Mouse (Mus musculus): Measurements from ENCODE around the gene Chrne.

- TF ChIP-seq POLR2A (IDR thresholded peaks at IDR 0.05; ENCODE audit: low read depth, low read length) (no peak), CTCF (IDR thresholded peaks at IDR 0.05; ENCODE audit: extremely low read depth, insufficient read length, insufficient replicate concordance, low read depth, low read length) (no peak)
Measured at GRCm38 (mm10) chr11:70645461-70646258, 26.6 kb upstream of the Chrne start.
